ENCODE assay signal across 11 mouse cellular contexts in genomic region chr2:151874551-151874950, GRCm38 (mm10). TPM values are rescaled to one million over a fixed set of nuclear protein-coding genes. Genes with fewer than 3 reads are reported as not detected.
DNase-seq lines count a peak whose midpoint lies in the region; ATAC-seq lines count a peak whose summit lies in the region.
"Had no signal": no experiment of that assay in that cellular context is flagged by ENCODE, and none has a peak within 500 bp of the region (broad histone marks: within the 10 kb centered on the region; RNA-seq: fewer than 3 reads in every experiment).

No protein-coding gene starts in this region.

- no peaks in the 10 kb centered on the region for H3K9me3 ChIP-seq in neural tube, embryonic 15.5 days (replicated peaks)
- H3K9me3 ChIP-seq: embryonic facial prominence, embryonic 15.5 days had no signal

- H3K4me3 ChIP-seq in neural tube, embryonic 15.5 days (replicated peaks): no peak overlapping the region
- H3K4me3 ChIP-seq: embryonic facial prominence, embryonic 15.5 days; myocyte had no signal

- H3K36me3 ChIP-seq in neural tube, embryonic 15.5 days: no peaks in the 10 kb centered on the region
- H3K36me3 ChIP-seq: embryonic facial prominence, embryonic 15.5 days had no signal

- H3K27me3 ChIP-seq in neural tube, embryonic 15.5 days (replicated peaks): no peaks in the 10 kb centered on the region
- H3K27me3 ChIP-seq: embryonic facial prominence, embryonic 15.5 days had no signal

- H3K27ac ChIP-seq in neural tube, embryonic 15.5 days (replicated peaks): no peak overlapping the region
- H3K27ac ChIP-seq: embryonic facial prominence, embryonic 15.5 days had no signal

- no peak overlapping the region for H3K4me2 ChIP-seq in neural tube, embryonic 15.5 days
- H3K4me2 ChIP-seq: embryonic facial prominence, embryonic 15.5 days had no signal

- H3K9ac ChIP-seq in neural tube, embryonic 15.5 days (replicated peaks): no peak overlapping the region
- H3K9ac ChIP-seq: embryonic facial prominence, embryonic 15.5 days had no signal

- ATAC-seq in neural tube, embryonic 15.5 days (ENCODE audit: low FRiP score): no peak

- peak; percentile 56 for DNase-seq in adrenal gland, postnatal 10 days
- no peak for DNase-seq in adrenal gland, adult 8-10 months
- peak; percentile 61 for DNase-seq in kidney, postnatal 10 days
- no peak for DNase-seq in kidney, adult 18-20 months
- DNase-seq in urinary bladder, postnatal 14 days (ENCODE audit: low spot score): peak; percentile 31
- no peak for DNase-seq in urinary bladder, adult 18-20 months (ENCODE audit: low spot score in 2 of 2)
- peak; percentile 64 for DNase-seq in retina, embryonic 14.5 days (ENCODE audit: low spot score)

- H3K4me1 ChIP-seq in neural tube, embryonic 15.5 days: no peaks in the 10 kb centered on the region
- H3K4me1 ChIP-seq: embryonic facial prominence, embryonic 15.5 days had no signal

RNA-seq across cellular contexts. Expression of gene Rspo4, which starts 31.8 kb away (rescaled TPM):
- total RNA-seq in adrenal gland, postnatal 10 days (2021): not detected
- under 1 TPM in 2 of 4 experiments, not detected in 2; 0.10 to 0.96 TPM for total RNA-seq in adrenal gland, adult 8-10 months (2022)
- 0.42 and 0.43 TPM in 2 replicates for polyA plus RNA-seq in neural tube, embryonic 15.5 days (2015; fragmentation: Nextera tagmentation; extraction: Ambion mirVana)
- total RNA-seq: layer of hippocampus, adult 18-20 months had no signal
- polyA plus RNA-seq: myocyte had no signal

RNA-seq across cellular contexts. Expression of gene Angpt4, which starts 36.5 kb away (rescaled TPM):
- total RNA-seq in adrenal gland, postnatal 10 days (2021): under 1 TPM in 1 of 2 experiments, not detected in 1; 0.51 TPM
- 1 to 10 TPM in 2 of 4 experiments, under 1 TPM in 2; 0.29 to 1.1 (median 0.89) TPM for total RNA-seq in adrenal gland, adult 8-10 months (2022)
- 0.50 and 2.1 TPM in 2 replicates for polyA plus RNA-seq in neural tube, embryonic 15.5 days (2015; fragmentation: Nextera tagmentation; extraction: Ambion mirVana)
- total RNA-seq: layer of hippocampus, adult 18-20 months had no signal

Comparison
In these comparisons a context has a peak if more than half of its experiments do, and no peak if none do; other contexts are left out.
1. DNase-seq: peak in adrenal gland, postnatal 10 days (single experiment), kidney, postnatal 10 days (single experiment), urinary bladder, postnatal 14 days (single experiment) and retina, embryonic 14.5 days (single experiment); none in adrenal gland, adult 8-10 months (single experiment), kidney, adult 18-20 months (single experiment) and urinary bladder, adult 18-20 months (0 of 2).